Mouse (Mus musculus) heart, embryonic 15.5 days (tissue): ENCODE measurements around the gene Ppp4r4. TPM values are rescaled to one million over a fixed set of nuclear protein-coding genes. Genes with fewer than 3 reads are reported as not detected.
A peak's percentile ranks its signal among the peaks of the same experiment; 100 is the strongest.

Experiments
- ATAC-seq: fragments of 200-750 bp; cut with Nextera tagmentation; replicated peaks from 2 replicates; pipeline ENCODE4 v1.8.0; 2017; ENCODE audit warnings: low read depth, moderate TSS enrichment; ENCODE audit not compliant: insufficient number of reproducible peaks, insufficient read depth, low FRiP score
- H3K27ac ChIP-seq: fragments of 300-500 bp; sonication (generic); 2 replicates; pipeline ENCODE4 v1.5.1; 2015; ENCODE audit warnings: mild to moderate bottlenecking, inconsistent platforms
- H3K27me3 ChIP-seq: fragments of 300-500 bp; sonication (generic); 2 replicates; pipeline ENCODE4 v1.6.1; 2015; ENCODE audit warnings: inconsistent platforms
- H3K36me3 ChIP-seq: fragments of 300-500 bp; sonication (generic); 2 replicates; pipeline ENCODE4 v1.6.1; 2015; ENCODE audit warnings: mild to moderate bottlenecking, inconsistent platforms
- H3K4me1 ChIP-seq: fragments of 300-500 bp; sonication (generic); replicated peaks from 2 replicates; pipeline ENCODE4 v1.6.1; 2015; ENCODE audit warnings: inconsistent platforms
- H3K4me2 ChIP-seq: fragments of 300-500 bp; sonication (generic); 2 replicates; pipeline ENCODE4 v1.6.1; 2015; ENCODE audit warnings: inconsistent platforms, mild to moderate bottlenecking, moderate library complexity
- H3K4me3 ChIP-seq: fragments of 300-500 bp; sonication (generic); 2 replicates; pipeline ENCODE4 v1.5.1; 2015; ENCODE audit warnings: mild to moderate bottlenecking, inconsistent platforms
- H3K9ac ChIP-seq: fragments of 300-500 bp; sonication (generic); 2 replicates; pipeline ENCODE4 v1.6.1; 2015; ENCODE audit warnings: mild to moderate bottlenecking, inconsistent platforms
- H3K9me3 ChIP-seq: fragments of 300-500 bp; sonication (generic); replicated peaks from 2 replicates; pipeline ENCODE4 v1.6.1; 2016; ENCODE audit warnings: inconsistent platforms
- WGBS: fragments of 180-500 bp; shearing (Covaris S2); methylation state at CpG from one replicate; pipeline ENCODE4 v1.1.7; 2015; ENCODE audit warnings: mixed read lengths; 5-methylcytosine and 5-hydroxymethylcytosine counted together
- polyA plus RNA-seq: library from polyadenylated mRNA; unstranded; fragments of >200 nt; fragmentation: Nextera tagmentation; extraction: Ambion mirVana; gene quantifications from 2 replicates; pipeline ENCODE4 v1.2.1, GENCODE M21; 2015

Gene Ppp4r4
- polyA plus RNA-seq, 1 experiment from 2014 or later = 0.23 TPM

GRCm38 (mm10) chr12:103503300-103503699 lies 28.8 kb upstream of the Ppp4r4 start:
- Histone ChIP-seq H3K36me3 (no peaks in the 10 kb centered on the region), H3K9ac (no peak overlapping the region), H3K4me1 (no peaks in the 10 kb centered on the region), H3K4me2 (no peak overlapping the region), H3K9me3 (no peaks in the 10 kb centered on the region), H3K4me3 (no peak overlapping the region), H3K27me3 (no peaks in the 10 kb centered on the region), H3K27ac (no peak overlapping the region)
- ATAC-seq = no peak
- WGBS = 63% methylated on average over 3 of the region's 3 CpGs

- no peak for ATAC-seq
- 75% methylated on average over 3 of the region's 3 CpGs for WGBS
- Histone ChIP-seq H3K36me3 (no peaks in the 10 kb centered on the region), H3K9ac (no peak overlapping the region), H3K4me3 (no peak overlapping the region), H3K9me3 (no peaks in the 10 kb centered on the region), H3K27me3 (no peaks in the 10 kb centered on the region), H3K4me1 (no peaks in the 10 kb centered on the region), H3K4me2 (no peak overlapping the region), H3K27ac (no peak overlapping the region)
These were observed 27.7 kb upstream of the Ppp4r4 start for GRCm38 (mm10) chr12:103504402-103504801.

- Histone ChIP-seq H3K9ac (no peak overlapping the region), H3K4me2 (no peak overlapping the region), H3K36me3 (no peaks in the 10 kb centered on the region), H3K4me3 (no peak overlapping the region), H3K4me1 (no peaks in the 10 kb centered on the region), H3K9me3 (no peaks in the 10 kb centered on the region), H3K27me3 (no peaks in the 10 kb centered on the region), H3K27ac (no peak overlapping the region)
- WGBS = 72% methylated on average over 4 of the region's 4 CpGs
- no peak for ATAC-seq
These were observed 23.7 kb upstream of the Ppp4r4 start for GRCm38 (mm10) chr12:103508346-103508745.

GRCm38 (mm10) chr12:103509893-103510292 lies 22.2 kb upstream of the Ppp4r4 start:
- H3K27me3 ChIP-seq = no peaks in the 10 kb centered on the region
- 83% methylated on average over 8 of the region's 8 CpGs for WGBS
- no peak overlapping the region for H3K27ac ChIP-seq
- no peak overlapping the region for H3K4me2 ChIP-seq
- H3K36me3 ChIP-seq = no peaks in the 10 kb centered on the region
- ATAC-seq = no peak
- no peaks in the 10 kb centered on the region for H3K4me1 ChIP-seq
- H3K4me3 ChIP-seq = no peak overlapping the region
- no peak overlapping the region for H3K9ac ChIP-seq
- no peaks in the 10 kb centered on the region for H3K9me3 ChIP-seq

GRCm38 (mm10) chr12:103511586-103511985 lies 20.5 kb upstream of the Ppp4r4 start:
- no peak overlapping the region for H3K27ac ChIP-seq
- H3K9ac ChIP-seq = no peak overlapping the region
- H3K4me3 ChIP-seq = no peak overlapping the region
- no peak for ATAC-seq
- H3K9me3 ChIP-seq = no peaks in the 10 kb centered on the region
- H3K36me3 ChIP-seq = no peaks in the 10 kb centered on the region
- H3K4me1 ChIP-seq = no peaks in the 10 kb centered on the region
- no peak overlapping the region for H3K4me2 ChIP-seq
- 29% methylated on average over 2 of the region's 2 CpGs for WGBS
- H3K27me3 ChIP-seq = no peaks in the 10 kb centered on the region

GRCm38 (mm10) chr12:103513039-103513438 lies 19.0 kb upstream of the Ppp4r4 start:
- WGBS = 54% methylated on average over 2 of the region's 2 CpGs
- no peaks in the 10 kb centered on the region for H3K36me3 ChIP-seq
- H3K4me2 ChIP-seq = no peak overlapping the region
- H3K4me1 ChIP-seq = no peaks in the 10 kb centered on the region
- no peak overlapping the region for H3K9ac ChIP-seq
- H3K27ac ChIP-seq = no peak overlapping the region
- H3K27me3 ChIP-seq = no peaks in the 10 kb centered on the region
- H3K9me3 ChIP-seq = no peaks in the 10 kb centered on the region
- no peak overlapping the region for H3K4me3 ChIP-seq
- ATAC-seq = no peak

GRCm38 (mm10) chr12:103513451-103513871 lies 18.6 kb upstream of the Ppp4r4 start:
- Histone ChIP-seq H3K9ac (no peak overlapping the region), H3K4me3 (no peak overlapping the region), H3K27me3 (no peaks in the 10 kb centered on the region), H3K36me3 (no peaks in the 10 kb centered on the region), H3K27ac (no peak overlapping the region), H3K4me1 (no peaks in the 10 kb centered on the region), H3K4me2 (no peak overlapping the region), H3K9me3 (no peaks in the 10 kb centered on the region)
- ATAC-seq = no peak
- WGBS = 54% methylated on average over 4 of the region's 4 CpGs

- no peak overlapping the region for H3K27ac ChIP-seq
- no peak overlapping the region for H3K9ac ChIP-seq
- H3K27me3 ChIP-seq = no peaks in the 10 kb centered on the region
- no peaks in the 10 kb centered on the region for H3K36me3 ChIP-seq
- WGBS = 65% methylated on average over 3 of the region's 3 CpGs
- H3K4me1 ChIP-seq = no peaks in the 10 kb centered on the region
- no peak overlapping the region for H3K4me3 ChIP-seq
- no peak overlapping the region for H3K4me2 ChIP-seq
- ATAC-seq = no peak
- no peaks in the 10 kb centered on the region for H3K9me3 ChIP-seq
These were observed 17.7 kb upstream of the Ppp4r4 start for GRCm38 (mm10) chr12:103514354-103514753.

GRCm38 (mm10) chr12:103515638-103516037 lies 16.4 kb upstream of the Ppp4r4 start:
- ATAC-seq = no peak
- Histone ChIP-seq H3K4me2 (no peak overlapping the region), H3K27ac (no peak overlapping the region), H3K9me3 (no peaks in the 10 kb centered on the region), H3K4me3 (no peak overlapping the region), H3K36me3 (no peaks in the 10 kb centered on the region), H3K27me3 (no peaks in the 10 kb centered on the region), H3K4me1 (no peaks in the 10 kb centered on the region), H3K9ac (no peak overlapping the region)
- WGBS = 57% methylated on average over 4 of the region's 4 CpGs

- H3K4me3 ChIP-seq = no peak overlapping the region
- no peak overlapping the region for H3K27ac ChIP-seq
- ATAC-seq = no peak
- H3K36me3 ChIP-seq = no peaks in the 10 kb centered on the region
- no peaks in the 10 kb centered on the region for H3K4me1 ChIP-seq
- H3K27me3 ChIP-seq = no peaks in the 10 kb centered on the region
- H3K9me3 ChIP-seq = no peaks in the 10 kb centered on the region
- WGBS = 85% methylated on average over 6 of the region's 6 CpGs
- H3K4me2 ChIP-seq = no peak overlapping the region
- H3K9ac ChIP-seq = no peak overlapping the region
These were observed 13.4 kb upstream of the Ppp4r4 start for GRCm38 (mm10) chr12:103518640-103519039.

GRCm38 (mm10) chr12:103530596-103530995 lies 1.5 kb upstream of the Ppp4r4 start:
- Histone ChIP-seq H3K36me3 (no peaks in the 10 kb centered on the region), H3K4me1 (peaks cover 11% of the 10 kb centered on the region), H3K4me3 (no peak overlapping the region), H3K9me3 (no peaks in the 10 kb centered on the region), H3K27ac (no peak overlapping the region), H3K27me3 (peaks cover 24% of the 10 kb centered on the region), H3K9ac (no peak overlapping the region), H3K4me2 (no peak overlapping the region)
- WGBS = 73% methylated on average over 2 of the region's 2 CpGs
- ATAC-seq = no peak

GRCm38 (mm10) chr12:103532649-103533395 lies 739 bp downstream of the Ppp4r4 start:
- 2% methylated on average over 41 of the region's 44 CpGs for WGBS
- no peaks in the 10 kb centered on the region for H3K36me3 ChIP-seq

More at GRCm38 (mm10) chr12:103532649-103533395, 739 bp downstream of the Ppp4r4 start:
- no peak overlapping the region for H3K27ac ChIP-seq
- peak overlapping the region; percentile 71 for H3K9ac ChIP-seq
- H3K27me3 ChIP-seq = peaks cover 24% of the 10 kb centered on the region
- peak overlapping the region; percentile 81 for H3K4me3 ChIP-seq
- H3K4me2 ChIP-seq = peak overlapping the region; percentile 100
- no peaks in the 10 kb centered on the region for H3K9me3 ChIP-seq
- peaks cover 11% of the 10 kb centered on the region for H3K4me1 ChIP-seq
- ATAC-seq = peak; percentile 14
